Mouse (Mus musculus): ENCODE measurements around the gene Anp32b.

GRCm38 (mm10) chr4:46475101-46475500 lies 24.4 kb downstream of the Anp32b start:
- TF ChIP-seq CTCF (IDR thresholded peaks at IDR 0.05; ENCODE audit: extremely low read depth, insufficient read depth, low read length) (no peak), POLR2A (IDR thresholded peaks at IDR 0.05; ENCODE audit: extremely low read depth, insufficient read depth, low read length) (no peak)
